Mouse (Mus musculus): ENCODE data around the gene Gm44965.

Gm44965 gene
- long read RNA-seq, experiment 1, partial matches to known transcripts = 0 of 4 reads
- long read RNA-seq, experiment 1, other reads (novel, unspliced or antisense) = 4 of 4 reads
- long read RNA-seq, experiment 2, partial matches to known transcripts = 0 of 1 reads
- long read RNA-seq, experiment 2, other reads (novel, unspliced or antisense) = 1 of 1 reads

DNA sequence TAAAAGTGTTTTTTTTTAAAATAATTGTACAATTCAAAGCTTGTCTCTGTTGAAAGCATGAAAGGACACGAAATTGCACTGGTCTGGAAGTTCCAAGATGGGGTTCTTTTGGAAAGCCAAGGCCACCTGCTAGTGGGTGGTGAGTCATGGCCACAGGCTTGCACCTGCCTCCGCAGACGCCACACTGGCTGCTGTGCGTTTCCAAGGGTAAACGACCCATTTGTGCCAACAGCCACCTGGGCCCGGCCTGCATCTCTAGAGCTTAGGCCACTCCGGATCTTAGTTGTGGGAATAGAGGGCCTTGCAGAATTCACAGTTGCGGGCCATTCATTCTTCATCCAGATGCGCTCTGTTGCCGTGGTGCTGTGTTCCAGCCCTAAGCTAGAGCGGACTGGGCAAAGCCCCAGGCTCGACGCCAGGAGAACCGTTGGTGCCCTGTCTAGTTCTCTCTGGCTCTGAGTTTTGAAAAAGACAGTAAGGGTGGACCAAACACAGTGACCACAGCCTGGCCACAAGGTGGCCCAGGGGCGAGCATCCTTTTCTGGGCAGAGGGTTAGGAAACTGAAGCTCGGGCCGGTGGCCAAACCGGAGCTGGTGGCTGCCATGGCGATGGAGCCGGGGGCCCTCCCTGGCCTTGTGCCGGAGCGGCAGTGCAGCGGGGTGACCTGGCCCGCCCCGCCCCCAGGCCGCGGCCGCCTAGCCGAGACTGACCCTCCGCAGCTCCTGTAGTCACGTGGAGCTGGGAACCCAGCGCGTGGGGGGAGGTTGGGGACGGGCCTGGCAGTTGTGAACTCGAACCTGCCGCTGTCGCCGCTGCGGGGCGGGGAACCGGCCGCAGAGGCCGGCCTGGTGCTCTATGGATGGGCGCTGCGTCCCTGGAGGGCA lies at the start of gene Gm44965, which contains the start of gene Repin1:
Gm44965 (plus strand) TSS at position 784 of the 885 bp plus-strand sequence.
Repin1 (plus strand) TSS at position 726 of the 885 bp plus-strand sequence.
- intact Hi-C loops (cut with DNase I) = no loop called here

DNA sequence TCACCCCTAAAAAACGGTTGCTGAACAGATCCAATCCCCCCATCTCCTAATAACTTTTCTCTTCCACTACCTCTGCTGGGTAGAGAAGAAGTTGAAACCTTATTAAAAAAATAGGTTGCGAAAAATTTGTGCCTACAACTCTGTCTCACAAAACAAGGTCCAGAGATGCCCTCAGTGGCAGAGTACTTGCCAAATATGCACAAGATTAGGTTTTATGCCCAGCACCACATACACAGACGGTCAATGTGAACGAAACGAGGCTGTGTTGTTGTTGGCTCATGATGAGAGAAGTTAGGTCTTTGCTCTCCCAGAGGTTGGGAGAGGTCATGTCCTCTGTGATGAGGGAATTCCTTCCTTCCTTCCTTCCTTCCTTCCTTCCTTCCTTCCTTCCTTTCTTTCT lies 48.5 kb upstream of the Gm44965 start:
- intact Hi-C loops (cut with DNase I) = loop anchor here (5.0 kb wide), 1 partner anchor 52 kb away; no protein-coding TSS in a partner anchor

DNA sequence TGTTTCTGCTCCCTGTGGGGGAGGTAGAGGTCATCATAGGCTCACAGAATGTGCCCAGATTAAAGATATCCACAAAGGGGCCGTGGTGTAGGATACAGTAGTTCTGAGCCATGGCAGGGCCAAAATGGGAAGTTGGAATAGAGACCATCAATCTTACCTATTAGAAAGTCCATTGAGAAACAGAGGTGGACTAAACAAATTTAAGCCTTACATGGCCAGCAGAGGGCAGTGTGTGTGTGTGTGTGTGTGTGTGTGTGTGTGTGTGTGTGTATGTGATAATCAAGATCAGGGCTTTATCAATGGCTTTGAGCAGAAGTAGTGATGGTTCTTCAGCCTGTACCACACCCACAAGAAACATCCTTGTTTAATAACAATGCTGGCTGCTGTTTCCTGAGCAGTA lies 47.5 kb upstream of the Gm44965 start:
- intact Hi-C loops (cut with DNase I) = loop anchor here (5.0 kb wide), 1 partner anchor 51 kb away; no protein-coding TSS in a partner anchor

DNA sequence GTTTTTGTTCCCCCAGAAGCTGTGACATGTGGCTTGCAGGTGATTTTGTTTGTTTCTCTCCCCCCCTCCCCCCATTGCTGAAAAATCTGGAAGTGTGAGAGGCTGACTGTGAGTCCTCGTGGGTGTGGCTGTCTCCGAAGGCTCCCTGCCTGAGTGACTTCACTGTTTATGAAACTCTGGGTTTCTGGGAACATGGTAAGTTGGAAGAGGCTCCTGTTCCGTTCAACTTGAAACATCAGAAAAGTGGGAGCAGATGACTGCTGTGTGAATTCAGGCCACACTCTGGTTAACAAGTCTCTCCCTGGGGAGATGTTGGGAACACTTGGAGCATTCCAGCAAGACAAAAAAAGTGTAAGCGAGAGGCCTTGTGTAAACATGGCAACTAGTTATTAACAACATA lies 46.9 kb upstream of the Gm44965 start:
- intact Hi-C loops (cut with DNase I) = loop anchor here (5.0 kb wide), 1 partner anchor 50 kb away; no protein-coding TSS in a partner anchor

DNA sequence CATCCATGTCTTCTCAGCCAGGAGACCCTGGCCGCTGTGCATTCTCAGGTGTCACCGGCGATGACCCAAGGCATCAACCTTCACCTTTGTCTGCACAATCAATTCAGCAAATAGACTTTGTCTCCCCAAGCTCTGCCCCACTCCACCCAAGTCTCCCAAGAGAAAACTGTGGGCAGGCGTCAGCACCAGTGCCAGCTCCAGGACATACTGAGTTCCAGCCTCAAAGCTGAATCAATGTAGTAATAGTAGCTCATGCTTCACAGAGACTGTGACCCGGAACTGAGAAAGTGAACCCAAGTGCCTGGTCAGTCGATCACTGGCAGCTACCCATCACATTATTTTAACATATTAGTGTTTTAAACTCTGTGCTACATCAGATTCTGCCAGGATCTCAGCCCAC lies 45.4 kb upstream of the Gm44965 start:
- intact Hi-C loops (cut with DNase I) = loop anchor here (5.0 kb wide), 1 partner anchor 49 kb away; no protein-coding TSS in a partner anchor

DNA sequence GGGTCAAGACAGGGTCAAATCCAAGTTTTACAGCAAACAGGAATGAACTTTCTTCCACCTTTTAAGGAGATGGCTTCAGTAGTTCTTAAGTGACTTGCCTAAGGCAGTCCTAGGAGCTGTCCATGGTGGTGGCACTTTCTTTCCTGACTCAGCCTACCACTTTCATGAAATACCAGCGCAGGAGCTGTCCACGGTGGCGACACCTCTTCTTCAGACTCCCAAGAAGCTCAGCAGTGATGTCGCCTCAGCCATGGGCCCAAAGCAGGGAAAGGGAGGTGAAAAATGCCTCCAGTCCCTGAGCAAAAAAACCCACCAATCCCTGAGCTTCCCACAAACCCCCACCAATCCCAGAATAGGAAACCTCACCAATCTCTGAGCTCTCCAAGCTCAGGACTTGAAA lies 40.8 kb upstream of the Gm44965 start:
- intact Hi-C loops (cut with DNase I) = loop anchor here (10.0 kb wide), 1 partner anchor 232 kb away; no protein-coding TSS in a partner anchor

DNA sequence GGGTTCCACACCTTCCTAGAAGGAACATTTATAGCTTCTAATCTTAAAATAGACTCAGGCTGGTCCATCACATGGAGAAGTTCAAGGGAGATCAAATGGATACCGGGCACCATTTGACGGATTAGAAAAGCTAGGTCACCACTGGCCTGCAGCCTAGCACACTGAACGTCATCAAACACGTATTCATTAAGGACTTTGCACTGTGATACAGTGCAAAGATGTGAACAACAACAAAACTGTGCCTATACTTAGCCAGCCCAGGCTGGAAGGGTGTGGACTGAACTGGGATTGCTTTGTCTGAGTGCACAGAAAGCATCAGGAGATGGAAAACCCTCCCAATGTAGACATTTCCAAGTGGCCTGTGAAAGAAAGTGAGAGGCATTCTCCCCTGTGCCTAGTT lies 39.9 kb upstream of the Gm44965 start:
- intact Hi-C loops (cut with DNase I) = loop anchor here (10.0 kb wide), 1 partner anchor 231 kb away; no protein-coding TSS in a partner anchor

DNA sequence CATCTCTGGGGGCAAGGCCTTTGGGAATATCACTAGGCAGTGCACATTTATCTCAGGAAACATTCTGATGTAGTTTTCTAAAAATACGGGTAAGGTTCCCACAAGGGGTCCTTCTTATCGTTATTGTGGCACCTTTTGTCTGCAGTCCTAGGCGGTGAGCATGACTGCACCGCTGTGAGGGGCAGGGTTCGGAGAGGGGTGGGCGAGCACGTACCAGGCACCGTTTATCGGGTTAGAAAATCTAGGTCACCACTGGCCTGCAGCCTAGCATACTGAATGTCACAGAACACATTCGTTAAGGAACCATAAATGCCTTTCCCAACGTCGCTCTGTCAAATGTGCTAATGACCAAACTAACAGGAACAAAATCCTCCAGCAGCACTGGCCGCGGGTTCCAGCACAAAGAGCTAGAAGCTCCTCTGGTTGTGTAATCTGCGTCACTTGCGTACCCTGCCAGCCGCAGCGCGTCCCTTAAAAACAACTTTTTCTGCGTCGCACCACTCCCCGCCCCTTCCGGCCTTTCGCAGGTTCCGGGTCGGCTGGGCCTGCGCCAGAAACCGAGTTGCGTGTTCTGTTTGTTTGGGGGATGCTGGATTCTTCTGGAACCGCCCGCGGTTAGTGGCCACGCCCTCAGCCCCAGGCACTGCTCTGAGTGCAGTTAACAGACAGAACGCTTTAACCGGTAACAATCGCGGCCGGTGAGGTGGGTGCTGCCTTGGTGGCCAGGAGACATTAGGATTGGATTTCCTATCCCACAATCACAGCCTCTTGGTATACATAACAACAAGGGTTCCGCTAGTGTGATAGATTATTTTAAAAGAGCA lies 39.2 kb upstream of the Gm44965 start, which contains the start of gene Lrrc61:
Lrrc61 (plus strand) TSS at position 517 of the 824 bp plus-strand sequence.
- intact Hi-C loops (cut with DNase I) = loop anchor here (10.0 kb wide), 1 partner anchor 230 kb away; no protein-coding TSS in a partner anchor

DNA sequence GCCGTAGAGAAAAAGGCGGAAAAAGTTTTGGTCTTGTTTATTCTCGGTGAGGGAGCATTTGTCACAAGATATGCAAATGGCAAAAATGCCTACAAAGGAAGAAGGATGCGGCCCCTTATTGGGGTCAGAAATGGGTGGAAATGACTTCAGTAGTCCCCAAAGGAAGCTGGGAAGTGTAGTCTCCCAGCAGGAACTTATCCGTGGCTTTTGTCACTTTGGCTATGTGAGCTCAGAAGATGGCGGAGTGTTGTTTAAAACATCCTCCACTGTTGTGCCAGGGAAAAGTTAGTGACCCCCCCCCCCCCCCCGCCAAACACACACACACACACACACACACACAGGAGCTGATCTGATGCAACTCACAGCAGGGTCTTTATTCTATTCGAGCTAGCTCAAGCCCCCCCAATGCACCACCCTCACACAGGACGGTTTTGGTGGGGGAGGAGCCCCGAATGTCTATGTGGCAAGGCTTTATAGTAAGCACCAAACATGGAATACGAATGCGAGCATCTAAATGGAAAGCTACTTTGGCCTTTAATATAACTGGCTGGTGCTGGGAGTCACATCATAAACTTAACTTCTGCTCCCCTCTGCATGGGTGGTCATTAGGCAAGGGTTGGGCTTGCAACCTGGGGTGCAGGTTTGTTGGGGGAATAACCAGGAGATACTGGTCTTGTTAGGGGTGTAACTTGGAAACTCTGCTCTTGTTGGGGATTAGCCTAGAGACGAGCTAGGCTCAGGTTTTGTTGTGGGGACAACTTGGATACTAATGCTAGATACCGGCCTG lies 38.4 kb upstream of the Gm44965 start:
- intact Hi-C loops (cut with DNase I) = loop anchor here (10.0 kb wide), 1 partner anchor 230 kb away; no protein-coding TSS in a partner anchor

DNA sequence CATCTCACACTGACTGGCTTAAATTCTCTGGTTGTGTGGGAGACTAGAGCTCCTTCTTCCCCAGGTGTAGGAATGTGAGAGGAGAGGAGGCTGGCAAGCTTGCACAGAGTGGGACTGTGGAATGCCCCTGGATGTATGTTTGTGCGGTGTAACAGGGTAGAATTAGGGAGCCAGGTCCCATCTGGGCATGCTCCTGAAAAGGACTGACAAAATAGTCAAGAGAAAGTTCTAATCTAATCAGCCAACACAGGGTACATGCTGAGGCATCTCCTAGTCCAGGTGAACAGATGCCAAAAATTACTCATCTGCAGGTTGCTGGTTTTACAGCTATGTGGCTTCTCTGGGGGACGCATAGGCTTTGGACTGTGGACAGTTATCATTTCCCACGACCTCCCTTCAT lies 37.8 kb upstream of the Gm44965 start:
- intact Hi-C loops (cut with DNase I) = loop anchor here (10.0 kb wide), 1 partner anchor 229 kb away; no protein-coding TSS in a partner anchor

DNA sequence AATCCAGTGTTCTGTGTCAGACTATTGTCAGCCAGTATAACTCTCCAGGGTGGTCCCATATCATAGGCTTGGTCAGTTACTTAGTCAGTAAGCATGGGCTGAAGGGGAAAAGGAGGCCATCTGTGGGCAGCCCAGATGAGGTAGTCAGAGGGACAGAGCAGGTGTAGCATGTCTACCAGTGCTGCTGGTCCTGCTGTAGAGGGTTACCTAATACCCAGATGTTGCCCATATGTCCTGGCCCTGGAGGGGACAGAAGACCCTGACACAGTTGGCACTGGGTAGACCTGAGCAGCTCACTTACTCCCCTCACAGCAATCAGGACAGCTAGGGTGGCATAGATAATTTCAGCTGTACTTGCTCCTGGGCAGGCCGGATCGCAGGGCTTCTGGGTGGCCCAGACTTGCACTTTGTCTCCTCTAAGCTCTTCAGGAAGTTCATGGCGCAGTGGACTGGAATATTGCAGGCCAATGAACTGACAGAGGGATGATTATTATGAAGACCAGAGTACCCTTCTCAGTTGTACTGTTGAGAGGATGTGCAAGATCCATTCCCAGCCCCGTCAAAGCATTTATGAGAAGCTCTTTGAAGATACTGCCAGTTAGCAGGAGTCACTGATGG lies 27.9 kb upstream of the Gm44965 start:
- intact Hi-C loops (cut with DNase I) = no loop called here

DNA sequence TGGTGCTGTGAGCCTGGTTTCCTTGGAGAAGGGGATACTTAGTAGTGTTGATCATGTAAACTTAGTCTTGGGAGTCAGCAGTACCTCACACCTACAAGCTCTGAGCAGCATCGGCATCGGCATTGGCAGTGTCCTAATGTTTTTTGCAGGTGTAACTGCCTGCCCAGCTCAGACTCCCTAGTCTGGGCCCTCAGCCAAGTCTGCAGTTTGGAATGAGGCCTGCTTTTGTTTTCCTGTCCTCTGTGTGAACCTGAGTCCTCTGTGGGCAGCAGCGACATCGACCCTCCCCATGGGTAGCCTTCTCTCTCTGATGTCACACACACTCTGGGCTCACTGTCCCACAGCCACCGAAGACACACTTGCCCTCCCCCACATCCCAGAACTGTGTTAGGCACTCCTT lies 27.4 kb upstream of the Gm44965 start:
- intact Hi-C loops (cut with DNase I) = no loop called here

DNA sequence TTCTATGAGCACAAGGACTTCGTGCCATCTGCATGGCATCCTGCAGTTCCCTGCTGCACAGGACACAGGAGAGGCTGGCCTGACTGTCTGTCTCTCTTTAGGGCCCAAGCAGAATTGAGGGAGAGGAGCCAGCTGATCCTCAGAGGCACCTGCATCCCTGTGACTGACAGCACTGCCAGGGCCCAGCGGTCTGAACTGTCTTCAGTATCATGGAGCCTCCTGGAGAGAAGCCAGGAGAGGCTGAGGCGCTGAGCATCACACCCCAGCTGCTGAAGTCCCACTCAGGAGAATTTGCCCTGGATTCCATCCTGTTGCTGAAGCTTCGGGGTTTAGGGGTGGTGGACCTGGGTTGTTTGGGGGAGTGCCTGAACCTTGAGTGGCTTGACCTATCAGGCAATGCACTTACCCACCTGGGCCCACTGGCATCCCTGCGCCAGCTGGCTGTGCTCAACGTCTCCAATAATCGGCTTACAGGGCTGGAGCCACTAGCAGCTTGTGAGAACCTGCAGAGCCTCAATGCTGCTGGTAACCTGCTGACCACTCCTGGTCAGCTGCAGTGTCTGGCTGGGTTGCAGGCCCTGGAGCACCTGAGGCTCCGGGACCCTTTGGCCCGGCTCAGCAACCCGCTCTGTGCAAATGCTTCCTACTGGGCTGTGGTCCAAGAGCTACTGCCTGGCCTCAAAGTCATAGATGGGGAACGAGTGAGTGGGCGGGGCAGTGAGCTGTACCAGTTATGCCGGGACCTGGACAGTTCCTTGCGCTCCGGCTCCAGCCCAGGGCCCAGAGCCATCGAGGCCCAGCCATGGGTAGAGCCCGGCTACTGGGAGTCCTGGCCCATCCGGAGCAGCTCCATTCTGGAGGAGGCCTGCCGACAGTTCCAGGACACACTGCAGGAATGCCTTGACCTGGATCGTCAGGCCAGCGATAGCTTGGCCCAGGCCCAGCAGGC lies 25.4 kb upstream of the Gm44965 start:
- intact Hi-C loops (cut with DNase I) = no loop called here

DNA sequence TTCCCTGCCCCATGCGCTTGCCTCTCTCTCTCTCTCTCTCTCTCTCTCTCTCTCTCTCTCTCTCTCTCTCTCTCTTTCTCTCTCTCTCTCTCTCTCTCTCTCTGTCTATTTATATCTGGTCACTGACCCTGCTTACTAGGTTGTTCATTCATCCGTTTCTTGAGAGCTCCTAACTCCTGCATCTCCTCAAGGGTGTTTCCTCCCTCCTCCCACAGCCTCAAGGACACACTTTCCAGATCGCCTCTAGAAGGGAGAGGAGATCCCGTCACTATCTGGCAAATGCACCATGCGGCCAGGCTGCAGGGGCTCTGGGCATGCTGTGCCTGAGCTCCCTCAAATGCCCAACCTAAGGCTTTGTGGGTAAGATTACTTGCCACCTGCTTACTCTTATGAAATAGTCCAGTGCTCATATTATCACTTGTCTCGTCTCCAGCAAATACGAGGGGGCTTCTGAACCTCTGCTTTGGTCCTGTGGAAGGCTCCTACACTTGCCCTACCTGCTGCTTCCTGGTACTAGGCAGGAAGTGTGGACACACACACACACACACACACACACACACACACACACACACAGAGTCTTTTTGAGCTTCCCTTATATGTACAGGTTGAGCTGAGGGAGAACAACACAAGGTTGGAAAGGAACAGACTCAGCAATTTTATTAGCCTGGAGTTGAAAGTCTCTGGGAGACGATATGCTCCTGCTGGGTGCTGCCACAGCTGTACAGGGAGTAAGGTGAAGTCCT lies 24.5 kb upstream of the Gm44965 start:
- intact Hi-C loops (cut with DNase I) = no loop called here

DNA sequence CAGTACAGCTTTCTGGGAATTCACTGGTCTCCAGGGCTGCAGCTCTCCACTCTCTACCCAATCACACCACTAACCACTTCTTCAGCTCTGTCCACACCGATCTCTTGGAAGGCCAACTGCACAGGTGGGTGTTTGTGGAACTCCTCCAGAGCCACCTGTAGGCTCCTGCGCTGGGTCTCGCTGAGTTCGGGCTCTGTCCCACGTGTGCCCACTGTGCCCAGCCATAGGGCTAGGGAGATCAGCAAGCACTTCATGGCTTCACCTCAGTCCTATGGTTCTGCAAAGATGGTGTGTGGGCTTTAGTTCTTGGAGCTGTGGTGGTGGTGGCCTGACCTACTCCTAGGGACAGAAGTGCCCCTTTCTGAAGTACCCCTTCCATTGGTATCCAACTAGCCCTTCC lies 21.7 kb upstream of the Gm44965 start:
- intact Hi-C loops (cut with DNase I) = no loop called here

DNA sequence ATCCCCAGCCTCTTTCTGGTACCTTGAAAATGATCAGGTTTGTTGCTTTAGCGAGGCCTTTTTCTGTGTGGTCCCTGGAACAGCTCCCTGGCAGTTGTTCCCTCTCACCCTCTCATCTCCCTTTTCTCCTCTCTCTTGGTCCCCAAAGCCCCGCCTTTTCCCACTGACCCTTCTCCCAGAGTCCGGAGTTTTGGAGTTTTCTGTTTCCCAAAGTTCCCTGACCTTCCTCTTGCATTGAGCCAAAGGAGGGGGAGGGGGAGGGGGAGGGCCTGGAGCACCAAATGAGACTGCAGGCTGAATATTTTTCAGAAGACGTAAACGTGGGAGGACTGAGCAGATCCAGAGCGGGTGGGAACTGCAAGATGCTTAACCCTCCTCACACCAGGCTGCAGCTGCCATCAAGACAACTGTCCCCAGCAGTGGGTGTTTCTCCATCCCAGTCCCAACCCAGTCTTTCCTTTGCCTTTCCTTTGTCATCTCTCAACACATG lies 21.1 kb upstream of the Gm44965 start, which contains the start of gene Rarres2:
Rarres2 (minus strand) TSS at position 218 of the 490 bp plus-strand sequence.
- intact Hi-C loops (cut with DNase I) = no loop called here

DNA sequence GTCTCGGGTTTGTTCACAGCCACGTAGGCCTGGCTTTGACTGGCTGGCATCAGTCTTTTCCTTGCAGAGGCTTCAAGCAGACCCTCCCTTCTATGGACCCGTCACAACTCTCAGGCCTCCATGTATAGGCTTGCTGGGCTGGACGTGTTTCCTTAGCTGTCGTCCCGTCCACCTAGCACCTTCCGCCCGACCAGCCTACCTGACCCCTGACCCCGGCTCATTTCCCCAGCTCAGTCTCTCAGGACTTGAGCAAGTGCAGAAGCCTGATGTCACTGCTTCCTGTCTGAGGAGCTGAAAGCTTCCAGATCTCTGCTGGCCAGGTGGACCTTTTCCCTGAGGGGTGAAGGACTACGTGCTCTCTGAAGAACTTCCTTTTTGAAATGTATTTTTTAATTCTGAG lies 20.5 kb upstream of the Gm44965 start:
- intact Hi-C loops (cut with DNase I) = no loop called here

DNA sequence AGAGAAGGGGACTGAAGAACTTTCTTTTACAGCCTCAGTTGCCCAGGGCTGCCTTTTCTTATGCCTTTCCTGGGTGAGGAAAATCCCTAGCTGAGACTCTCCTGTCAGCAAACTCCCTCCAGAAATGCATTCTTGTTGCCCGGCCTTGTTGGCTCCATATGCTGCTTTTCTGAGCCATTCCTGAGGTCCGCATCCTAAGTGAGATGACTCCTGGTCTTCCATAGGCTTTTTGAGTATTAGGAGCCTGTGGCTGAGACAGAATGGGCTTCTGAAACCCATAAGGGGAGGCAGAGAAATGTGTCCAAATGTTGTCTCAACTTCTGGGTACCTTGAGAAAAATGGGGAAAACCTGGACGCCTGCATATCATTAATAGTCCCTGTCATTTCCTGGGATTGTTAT lies 19.8 kb upstream of the Gm44965 start:
- intact Hi-C loops (cut with DNase I) = no loop called here
